Mouse (Mus musculus) hindbrain, postnatal 0 days (tissue): Measurements from ENCODE around the gene Xlr5b. TPM values are rescaled to one million over a fixed set of nuclear protein-coding genes. Genes with fewer than 3 reads are reported as not detected.
A peak's percentile ranks its signal among the peaks of the same experiment; 100 is the strongest.
"Not testable (repeated sequence)": the region's sequence is repeated elsewhere in the genome, so short reads cannot be mapped to it uniquely, and the experiment has no call there.

Source experiments
- ATAC-seq: fragments of 200-750 bp; cut with Nextera tagmentation; 2 replicates; pipeline ENCODE4 v1.8.0; 2017; ENCODE audit warnings: mild to moderate bottlenecking, moderate TSS enrichment, moderate library complexity
- DNase-seq: peaks from one replicate; pipeline ENCODE4 v3.0.0-alpha.2; 2015; ENCODE audit warnings: low spot score
- H3K27ac ChIP-seq: fragments of 300-500 bp; sonication (generic); 2 replicates; pipeline ENCODE4 v1.5.1; 2014; ENCODE audit warnings: mild to moderate bottlenecking
- H3K27me3 ChIP-seq: fragments of 300-500 bp; sonication (generic); 2 replicates; pipeline ENCODE4 v1.6.1; 2014; ENCODE audit warnings: low read length, mixed read lengths; ENCODE audit not compliant: insufficient read depth
- H3K36me3 ChIP-seq: fragments of 300-500 bp; sonication (generic); 2 replicates; pipeline ENCODE4 v1.6.1; 2014; ENCODE audit warnings: low read length, mixed read lengths; ENCODE audit not compliant: insufficient read depth
- H3K4me1 ChIP-seq: fragments of 300-500 bp; sonication (generic); 2 replicates; pipeline ENCODE4 v1.6.1; 2014; ENCODE audit warnings: antibody characterized with exemption, low read length, mixed read lengths; ENCODE audit not compliant: insufficient read depth
- H3K4me2 ChIP-seq: fragments of 300-500 bp; sonication (generic); 2 replicates; pipeline ENCODE4 v1.6.1; 2014; ENCODE audit warnings: low read depth, mild to moderate bottlenecking, low read length, moderate library complexity, mixed read lengths
- H3K4me3 ChIP-seq: fragments of 300-500 bp; sonication (generic); 2 replicates; pipeline ENCODE4 v1.5.1; 2014; ENCODE audit warnings: low read length
- H3K9ac ChIP-seq: fragments of 300-500 bp; sonication (generic); replicated peaks from 2 replicates; pipeline ENCODE4 v1.6.1; 2014; ENCODE audit warnings: mild to moderate bottlenecking, low read length, moderate library complexity, mixed read lengths
- H3K9me3 ChIP-seq: fragments of 300-500 bp; sonication (generic); 2 replicates; pipeline ENCODE4 v1.6.1; 2016; ENCODE audit warnings: low read length, mixed read lengths
- WGBS: fragments of 180-500 bp; shearing (Covaris S2); extraction: QIAGEN DNeasy Blood & Tissue Kit; methylation state at CpG from one replicate; pipeline ENCODE4 v1.1.7; 2014; 5-methylcytosine and 5-hydroxymethylcytosine counted together
- polyA plus RNA-seq: library from polyadenylated mRNA; unstranded; fragments of >200 nt; fragmentation: Nextera tagmentation; extraction: Ambion mirVana; gene quantifications from 2 replicates; pipeline ENCODE4 v1.2.1, GENCODE M21; 2015
- total RNA-seq: library from RNA; depleted of rRNA; stranded (reverse); fragments of >200 nt; gene quantifications from 2 replicates; pipeline ENCODE4 v1.2.3, GENCODE M21; 2014; rRNA removed

Xlr5b gene
- total RNA-seq = not detected in 2 replicates
- polyA plus RNA-seq = not detected in 2 replicates

DNA sequence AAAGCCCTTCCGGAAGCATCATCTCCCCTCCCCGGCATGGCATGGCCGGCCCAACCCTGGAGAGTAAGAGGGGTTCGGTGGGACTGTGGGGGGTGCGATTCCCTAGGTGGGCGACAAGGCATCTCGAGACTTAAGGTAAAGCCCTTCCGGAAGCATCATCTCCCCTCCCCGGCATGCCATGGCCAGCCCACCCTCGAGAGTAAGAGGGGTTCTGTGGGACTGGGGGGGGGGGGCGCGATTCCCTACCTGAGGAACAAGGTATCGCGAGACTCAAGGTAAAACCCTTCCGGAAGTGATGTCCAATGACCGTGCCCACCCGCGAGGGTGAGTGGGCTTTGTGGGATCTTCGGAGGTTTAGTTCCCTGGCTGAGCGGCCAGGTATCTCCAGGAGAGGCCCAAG is at the start of gene Xlr5b:
Gene Xlr5b (plus strand): TSS at position 301 of the 400 bp plus-strand sequence.
- not testable (repeated sequence) for H3K36me3 ChIP-seq, H3K27me3 ChIP-seq, ATAC-seq, H3K9ac ChIP-seq, H3K4me2 ChIP-seq, DNase-seq, H3K4me1 ChIP-seq, H3K9me3 ChIP-seq, H3K27ac ChIP-seq, H3K4me3 ChIP-seq
- no CpG with 5 or more reads among the region's 20 CpGs for WGBS

DNA sequence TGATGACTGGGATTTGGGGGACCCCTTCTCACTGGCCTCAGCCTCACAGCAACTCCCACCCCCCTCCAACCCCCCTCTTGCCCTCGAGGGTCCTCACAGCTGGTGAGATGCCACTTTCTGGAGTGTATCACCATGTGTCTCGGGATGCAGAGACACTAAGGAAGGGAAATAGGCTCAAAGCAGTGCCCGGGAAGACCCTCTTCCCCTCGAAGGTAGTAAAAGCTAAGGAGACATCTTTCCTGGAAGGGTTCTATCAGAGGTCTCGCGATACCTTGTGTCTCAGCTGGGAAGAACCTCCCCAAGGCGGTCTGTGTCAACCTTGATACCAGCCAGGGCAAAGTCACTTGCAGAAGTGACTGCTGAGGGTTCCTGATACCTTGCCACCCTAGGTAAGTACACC is 31.8 kb upstream of the Xlr5b start, which contains the start of gene Gm14685:
Gene Gm14685 (plus strand): TSS at position 301 of the 400 bp plus-strand sequence.
- H3K4me2 ChIP-seq, H3K36me3 ChIP-seq, H3K4me1 ChIP-seq, H3K9me3 ChIP-seq, ATAC-seq, H3K27me3 ChIP-seq, H3K4me3 ChIP-seq, DNase-seq, H3K27ac ChIP-seq, H3K9ac ChIP-seq: not testable (repeated sequence)
- no CpG with 5 or more reads among the region's 7 CpGs for whole genome bisulfite sequencing

DNA sequence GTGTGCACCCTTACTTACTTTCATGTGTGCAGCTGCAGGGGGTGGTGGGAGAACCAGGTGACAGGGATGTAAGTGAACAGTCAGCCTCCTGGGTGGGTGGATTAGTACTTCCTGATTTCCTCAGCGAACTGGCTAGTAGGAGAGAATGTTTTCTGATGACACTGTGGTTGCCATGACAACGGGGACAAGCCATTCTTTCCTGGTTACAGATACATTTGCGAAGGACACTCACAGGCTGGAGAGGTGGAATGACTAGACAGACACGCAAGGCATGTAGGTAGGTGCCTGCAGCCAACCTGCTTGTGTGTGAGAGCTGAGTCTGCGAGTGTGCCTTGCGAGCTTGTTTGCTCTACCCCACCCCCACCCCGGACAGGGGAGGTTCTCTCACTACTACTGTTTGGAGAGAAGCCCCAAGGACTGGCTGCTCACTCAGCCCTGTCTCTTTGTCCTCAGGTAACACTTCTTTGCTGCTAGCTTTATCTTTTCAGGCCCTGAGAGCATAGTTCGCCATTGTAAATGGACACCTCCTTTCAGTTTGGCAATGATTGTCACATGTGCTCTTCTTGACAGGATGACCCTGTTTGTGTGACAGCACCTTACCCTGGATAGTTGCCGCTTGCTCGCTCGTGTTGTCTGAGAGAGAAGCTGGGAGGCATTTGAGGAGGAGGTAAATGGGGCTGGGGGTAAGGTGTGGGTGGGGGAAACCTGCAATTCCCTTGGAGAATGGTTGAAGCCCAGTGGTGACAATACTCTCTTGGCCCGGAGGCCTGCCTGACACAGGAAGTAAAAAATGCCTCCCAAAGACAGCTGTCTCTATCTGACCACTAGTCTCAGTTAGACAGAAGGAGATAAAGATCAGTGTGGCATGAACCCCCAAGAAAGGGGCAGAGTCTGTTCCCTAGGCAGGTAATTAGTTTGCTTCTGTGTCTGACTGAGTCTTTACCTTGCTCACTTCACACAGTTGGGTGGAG is 25.5 kb upstream of the Xlr5b start:
- H3K36me3 ChIP-seq, H3K4me1 ChIP-seq, H3K27ac ChIP-seq, H3K9me3 ChIP-seq, H3K4me2 ChIP-seq, H3K4me3 ChIP-seq, H3K9ac ChIP-seq, DNase-seq, H3K27me3 ChIP-seq: not testable (repeated sequence)
- peak; percentile 93 for ATAC-seq
- WGBS = no CpG with 5 or more reads among the region's 12 CpGs

DNA sequence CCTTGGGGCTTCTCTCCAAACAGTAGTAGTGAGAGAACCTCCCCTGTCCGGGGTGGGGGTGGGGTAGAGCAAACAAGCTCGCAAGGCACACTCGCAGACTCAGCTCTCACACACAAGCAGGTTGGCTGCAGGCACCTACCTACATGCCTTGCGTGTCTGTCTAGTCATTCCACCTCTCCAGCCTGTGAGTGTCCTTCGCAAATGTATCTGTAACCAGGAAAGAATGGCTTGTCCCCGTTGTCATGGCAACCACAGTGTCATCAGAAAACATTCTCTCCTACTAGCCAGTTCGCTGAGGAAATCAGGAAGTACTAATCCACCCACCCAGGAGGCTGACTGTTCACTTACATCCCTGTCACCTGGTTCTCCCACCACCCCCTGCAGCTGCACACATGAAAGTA is 5.4 kb upstream of the Xlr5b start:
- not testable (repeated sequence) for H3K9ac ChIP-seq, DNase-seq, H3K4me2 ChIP-seq, H3K4me1 ChIP-seq, H3K36me3 ChIP-seq, H3K9me3 ChIP-seq, H3K4me3 ChIP-seq, H3K27ac ChIP-seq, H3K27me3 ChIP-seq
- WGBS = no CpG with 5 or more reads among the region's 7 CpGs
- peak; percentile 90 for ATAC-seq

DNA sequence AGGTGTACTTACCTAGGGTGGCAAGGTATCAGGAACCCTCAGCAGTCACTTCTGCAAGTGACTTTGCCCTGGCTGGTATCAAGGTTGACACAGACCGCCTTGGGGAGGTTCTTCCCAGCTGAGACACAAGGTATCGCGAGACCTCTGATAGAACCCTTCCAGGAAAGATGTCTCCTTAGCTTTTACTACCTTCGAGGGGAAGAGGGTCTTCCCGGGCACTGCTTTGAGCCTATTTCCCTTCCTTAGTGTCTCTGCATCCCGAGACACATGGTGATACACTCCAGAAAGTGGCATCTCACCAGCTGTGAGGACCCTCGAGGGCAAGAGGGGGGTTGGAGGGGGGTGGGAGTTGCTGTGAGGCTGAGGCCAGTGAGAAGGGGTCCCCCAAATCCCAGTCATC is 754 bp downstream of the Xlr5b start, which contains the start of gene DXBay18:
Gene DXBay18 (minus strand): TSS at position 101 of the 400 bp plus-strand sequence.
- H3K27ac ChIP-seq, ATAC-seq: not testable (repeated sequence)
- no CpG with 5 or more reads among the region's 7 CpGs for WGBS

DNA sequence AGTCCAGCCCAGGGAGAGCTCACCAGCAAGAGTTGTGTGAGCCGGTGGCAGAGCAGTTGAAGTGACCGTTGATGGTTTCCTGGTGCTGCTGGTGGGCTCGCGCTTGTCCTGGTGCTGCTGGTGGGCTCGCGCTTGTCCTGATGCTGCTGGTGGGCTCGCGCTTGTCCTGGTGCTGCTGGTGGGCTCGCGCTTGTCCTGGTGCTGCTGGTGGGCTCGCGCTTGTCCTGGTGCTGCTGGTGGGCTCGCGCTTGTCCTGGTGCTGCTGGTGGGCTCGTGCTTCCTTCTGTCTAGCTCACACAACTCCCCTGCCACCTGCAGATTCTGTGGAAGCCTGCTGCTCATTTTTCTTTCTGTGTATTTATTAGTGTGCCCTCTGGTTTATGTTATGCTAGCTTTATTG is 28.3 kb downstream of the Xlr5b start, which contains the start of gene Spin2d:
Gene Spin2d (minus strand): TSS at position 101 of the 400 bp plus-strand sequence.
- not testable (repeated sequence) for H3K9ac ChIP-seq, ATAC-seq, DNase-seq, H3K9me3 ChIP-seq, H3K27me3 ChIP-seq, H3K4me3 ChIP-seq, H3K4me1 ChIP-seq, H3K4me2 ChIP-seq, H3K36me3 ChIP-seq, H3K27ac ChIP-seq
- 91% methylated on average over 6 of the region's 15 CpGs for WGBS

More for the DNA sequence above, 754 bp downstream of the Xlr5b start, which contains the start of gene DXBay18:
- not testable (repeated sequence) for H3K27me3 ChIP-seq, H3K4me1 ChIP-seq, H3K9me3 ChIP-seq, DNase-seq, H3K4me2 ChIP-seq, H3K9ac ChIP-seq, H3K4me3 ChIP-seq, H3K36me3 ChIP-seq

DNA sequence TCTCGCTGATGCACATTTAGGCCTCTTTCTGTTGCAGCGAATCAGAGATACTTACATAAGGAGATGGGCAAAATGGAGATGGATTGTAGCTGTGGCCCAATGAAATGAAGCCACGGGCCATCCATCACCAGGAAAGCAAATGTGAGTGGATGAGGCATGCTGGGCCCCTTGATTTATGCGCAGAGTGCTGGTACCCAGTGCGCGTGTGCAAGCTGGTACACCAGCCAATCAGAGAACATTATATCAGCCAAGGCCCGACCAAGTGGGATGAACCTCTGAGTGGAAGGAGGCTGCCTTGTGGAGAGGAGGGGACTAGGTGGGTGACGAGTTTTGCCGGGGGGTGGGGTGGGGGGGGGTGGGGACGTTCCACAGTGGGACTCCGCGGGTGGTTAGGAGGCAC is 43.3 kb downstream of the Xlr5b start, which contains the start of gene Xlr3b:
Gene Xlr3b (plus strand): TSS at position 274 of the 400 bp plus-strand sequence.
- H3K4me2 ChIP-seq, H3K27me3 ChIP-seq, H3K9me3 ChIP-seq, H3K4me1 ChIP-seq, H3K36me3 ChIP-seq, H3K27ac ChIP-seq, H3K4me3 ChIP-seq, H3K9ac ChIP-seq: not testable (repeated sequence)
- 75% methylated on average over 11 of the region's 12 CpGs for WGBS
- peak; percentile 62; the same call in 1 of the 2 replicates for ATAC-seq
- peak; percentile 1 for DNase-seq

Other genes with a start within 250 kb of the Xlr5b start
- gene Cetn2, start 230.4 kb upstream of the Xlr5b start, total RNA-seq = 20.0 and 20.7 TPM in 2 replicates
- 67.1 and 79.9 TPM in 2 replicates for gene Cetn2, start 230.4 kb upstream of the Xlr5b start, polyA plus RNA-seq
- gene Nsdhl, start 230.2 kb upstream of the Xlr5b start, total RNA-seq = 35.6 and 41.1 TPM in 2 replicates
- gene Nsdhl, start 230.2 kb upstream of the Xlr5b start, polyA plus RNA-seq = 38.0 and 40.8 TPM in 2 replicates
- 0.65 and 1.4 TPM in 2 replicates for gene Zfp185, start 161.5 kb upstream of the Xlr5b start, total RNA-seq
- gene Zfp185, start 161.5 kb upstream of the Xlr5b start, polyA plus RNA-seq = 1.1 and 1.2 TPM in 2 replicates
- gene Pnma5, start 111.7 kb upstream of the Xlr5b start, total RNA-seq = not detected in 2 replicates
- gene Pnma5, start 111.7 kb upstream of the Xlr5b start, polyA plus RNA-seq = 0.23 and 0.33 TPM in 2 replicates
- gene Pnma3, start 84.0 kb upstream of the Xlr5b start, total RNA-seq = 10.6 and 15.0 TPM in 2 replicates
- 5.5 and 5.7 TPM in 2 replicates for gene Pnma3, start 84.0 kb upstream of the Xlr5b start, polyA plus RNA-seq
- not detected in 2 replicates for gene Xlr4a, start 66.3 kb upstream of the Xlr5b start, total RNA-seq
- gene Xlr4a, start 66.3 kb upstream of the Xlr5b start, polyA plus RNA-seq = 0.35 TPM in 1 of 2 replicates, not detected in the other
- gene Xlr3a, start 51.7 kb upstream of the Xlr5b start, total RNA-seq = 1.2 and 2.6 TPM in 2 replicates
- 2.1 and 4.0 TPM in 2 replicates for gene Xlr3a, start 51.7 kb upstream of the Xlr5b start, polyA plus RNA-seq
- gene Gm14685, start 31.7 kb upstream of the Xlr5b start, total RNA-seq = 0.75 and 2.1 TPM in 2 replicates
- 1.0 and 1.2 TPM in 2 replicates for gene Gm14685, start 31.7 kb upstream of the Xlr5b start, polyA plus RNA-seq
- 0.05 and 2.1 TPM in 2 replicates for gene DXBay18, start 654 bp downstream of the Xlr5b start, total RNA-seq
- 0.18 TPM in 1 of 2 replicates, not detected in the other for gene DXBay18, start 654 bp downstream of the Xlr5b start, polyA plus RNA-seq
- gene Spin2d, start 28.2 kb downstream of the Xlr5b start, total RNA-seq = not detected in 2 replicates
- gene Spin2d, start 28.2 kb downstream of the Xlr5b start, polyA plus RNA-seq = not detected in 2 replicates
- 4.9 and 5.8 TPM in 2 replicates for gene Xlr3b, start 43.4 kb downstream of the Xlr5b start, total RNA-seq
- 7.4 and 15.5 TPM in 2 replicates for gene Xlr3b, start 43.4 kb downstream of the Xlr5b start, polyA plus RNA-seq
- not detected in 2 replicates for gene Xlr4b, start 65.5 kb downstream of the Xlr5b start, total RNA-seq
- gene Xlr4b, start 65.5 kb downstream of the Xlr5b start, polyA plus RNA-seq = 0.26 and 0.63 TPM in 2 replicates
- 36.4 and 40.1 TPM in 2 replicates for gene F8a, start 79.5 kb downstream of the Xlr5b start, total RNA-seq
- 32.9 and 33.7 TPM in 2 replicates for gene F8a, start 79.5 kb downstream of the Xlr5b start, polyA plus RNA-seq
- gene Xlr4c, start 94.3 kb downstream of the Xlr5b start, total RNA-seq = not detected in 2 replicates
- gene Xlr4c, start 94.3 kb downstream of the Xlr5b start, polyA plus RNA-seq = 0.31 and 0.53 TPM in 2 replicates
- gene Xlr3c, start 116.6 kb downstream of the Xlr5b start, total RNA-seq = not detected in 2 replicates
- gene Xlr3c, start 116.6 kb downstream of the Xlr5b start, polyA plus RNA-seq = 0.15 and 0.59 TPM in 2 replicates
- not detected in 2 replicates for gene Xlr5a, start 144.2 kb downstream of the Xlr5b start, total RNA-seq
- gene Xlr5a, start 144.2 kb downstream of the Xlr5b start, polyA plus RNA-seq = not detected in 2 replicates
- not detected in 2 replicates for gene Xlr5c, start 144.2 kb downstream of the Xlr5b start, total RNA-seq
- not detected in 2 replicates for gene Xlr5c, start 144.2 kb downstream of the Xlr5b start, polyA plus RNA-seq
- not detected in 2 replicates for gene Gm45015, start 188.0 kb downstream of the Xlr5b start, total RNA-seq
- gene Gm45015, start 188.0 kb downstream of the Xlr5b start, polyA plus RNA-seq = not detected in 2 replicates
- 35.8 and 40.2 TPM in 2 replicates for gene Zfp275, start 193.8 kb downstream of the Xlr5b start, total RNA-seq
- 5.3 and 5.5 TPM in 2 replicates for gene Zfp275, start 193.8 kb downstream of the Xlr5b start, polyA plus RNA-seq
- gene Gm18336, start 249.9 kb downstream of the Xlr5b start, total RNA-seq = 0.14 and 0.16 TPM in 2 replicates
- 0.06 TPM in 1 of 2 replicates, not detected in the other for gene Gm18336, start 249.9 kb downstream of the Xlr5b start, polyA plus RNA-seq